Mouse (Mus musculus) kidney, adult 2 months (tissue): ENCODE data around the gene Mex3a. TPM values are rescaled to one million over a fixed set of nuclear protein-coding genes. Genes with fewer than 3 reads are reported as not detected.

ENCODE experiments used
- DNase-seq: peaks from one replicate; pipeline ENCODE4 v3.0.0; 2021
- H3K27ac ChIP-seq: fragments of 200-500 bp; 2 replicates; pipeline ENCODE4 v1.5.1; 2012; ENCODE audit warnings: low read depth, low read length, control low read depth, inconsistent platforms; ENCODE audit not compliant: insufficient read depth
- H3K27me3 ChIP-seq: fragments of 200-500 bp; replicated peaks from 2 replicates; pipeline ENCODE4 v1.6.1; 2012; ENCODE audit warnings: mild to moderate bottlenecking, moderate library complexity, low read length, inconsistent platforms; ENCODE audit not compliant: control insufficient read depth, insufficient read depth
- H3K36me3 ChIP-seq: fragments of 200-500 bp; 2 replicates; pipeline ENCODE4 v1.6.1; 2012; ENCODE audit warnings: mild to moderate bottlenecking, moderate library complexity, low read length, inconsistent platforms; ENCODE audit not compliant: control insufficient read depth, insufficient read depth
- H3K4me1 ChIP-seq: fragments of 200-500 bp; 2 replicates; pipeline ENCODE4 v1.6.1; 2011; ENCODE audit warnings: low read length; ENCODE audit not compliant: control insufficient read depth, insufficient read depth
- H3K4me3 ChIP-seq: fragments of 200-500 bp; 2 replicates; pipeline ENCODE4 v1.5.1; 2011; ENCODE audit warnings: mild to moderate bottlenecking, low read depth, low read length, control low read depth; ENCODE audit not compliant: insufficient read depth
- CTCF ChIP-seq: fragments of 200-500 bp; conservative IDR thresholded peaks from 2 replicates; pipeline ENCODE4 v1.5.1; 2011; ENCODE audit warnings: low read depth, mild to moderate bottlenecking, control low read depth, low read length, moderate library complexity, mixed read lengths; ENCODE audit not compliant: insufficient read depth, insufficient read length
- POLR2A ChIP-seq: fragments of 200-500 bp; IDR thresholded peaks from one replicate; pipeline ENCODE4 v1.6.1; 2011; ENCODE audit warnings: low read depth, low read length, control low read depth
- WGBS: fragments of 180-500 bp; shearing (Covaris S2); methylation state at CpG from one replicate; pipeline ENCODE4 v1.1.7; 2018; 5-methylcytosine and 5-hydroxymethylcytosine counted together
- polyA plus RNA-seq: library from polyadenylated mRNA; depleted of rRNA; stranded (reverse); fragments of >200 nt; gene quantifications from 2 replicates; pipeline ENCODE4 v1.2.3, GENCODE M21; 2012

Gene Mex3a
- polyA plus RNA-seq, 1 experiment, result 0.63 TPM

GRCm38 (mm10) chr3:88505765-88506164, 26.4 kb upstream of the Mex3a start:
- Histone ChIP-seq H3K4me3 (no peak overlapping the region), H3K27me3 (no peaks in the 10 kb centered on the region), H3K36me3 (no peaks in the 10 kb centered on the region), H3K27ac (no peak overlapping the region), H3K4me1 (peaks cover 25% of the 10 kb centered on the region)
- WGBS, result 70% methylated on average over 7 of the region's 7 CpGs
- no peak for TF ChIP-seq CTCF
- no peak for TF ChIP-seq POLR2A
- DNase-seq, result no peak

GRCm38 (mm10) chr3:88509250-88509649, 22.9 kb upstream of the Mex3a start:
- 58% methylated on average over 3 of the region's 3 CpGs for WGBS
- peak overlapping the region; percentile 65 for H3K27ac ChIP-seq

GRCm38 (mm10) chr3:88509692-88510420, 22.3 kb upstream of the Mex3a start, which contains the start of gene Lmna:
Lmna (minus strand) TSS chr3:88509956.
- Histone ChIP-seq H3K27me3 (no peaks in the 10 kb centered on the region), H3K27ac (peak within 1 kb of the TSS; percentile 65), H3K4me3 (peak within 1 kb of the TSS; percentile 57), H3K36me3 (no peaks in the 10 kb centered on the region), H3K4me1 (peaks cover 14% of the 10 kb centered on the region; the same call in 1 of the 2 replicates)
- under 1% methylated on average over 31 of the region's 31 CpGs for WGBS
- TF ChIP-seq POLR2A (no peak), CTCF (peak; percentile 53)
- peak; percentile 97 for DNase-seq

More at GRCm38 (mm10) chr3:88509250-88509649, 22.9 kb upstream of the Mex3a start:
- Histone ChIP-seq H3K27me3 (no peaks in the 10 kb centered on the region), H3K4me1 (peaks cover 14% of the 10 kb centered on the region; the same call in 1 of the 2 replicates), H3K4me3 (peak overlapping the region; percentile 57), H3K36me3 (no peaks in the 10 kb centered on the region)
- no peak for TF ChIP-seq POLR2A
- TF ChIP-seq CTCF, result no peak
- no peak for DNase-seq

- H3K4me3 ChIP-seq, result peak overlapping the region; percentile 57
- H3K4me1 ChIP-seq, result peaks cover 14% of the 10 kb centered on the region; the same call in 1 of the 2 replicates
- H3K36me3 ChIP-seq, result no peaks in the 10 kb centered on the region
- WGBS, result 51% methylated on average over 13 of the region's 13 CpGs
- no peak for DNase-seq
- H3K27me3 ChIP-seq, result no peaks in the 10 kb centered on the region
- peak overlapping the region; percentile 57 for H3K27ac ChIP-seq
- no peak for TF ChIP-seq CTCF
- no peak for TF ChIP-seq POLR2A
Observed at GRCm38 (mm10) chr3:88510421-88511289, 21.5 kb upstream of the Mex3a start.

- Histone ChIP-seq H3K36me3 (no peaks in the 10 kb centered on the region), H3K4me3 (no peak overlapping the region), H3K27me3 (no peaks in the 10 kb centered on the region), H3K4me1 (peaks cover 14% of the 10 kb centered on the region; the same call in 1 of the 2 replicates), H3K27ac (no peak overlapping the region)
- TF ChIP-seq CTCF, result no peak
- no peak for TF ChIP-seq POLR2A
- no peak for DNase-seq
- WGBS, result 50% methylated on average over 4 of the region's 4 CpGs
Observed at GRCm38 (mm10) chr3:88511559-88511958, 20.6 kb upstream of the Mex3a start.

GRCm38 (mm10) chr3:88512141-88512895, 19.9 kb upstream of the Mex3a start:
- DNase-seq, result peak; percentile 48

More at GRCm38 (mm10) chr3:88512141-88512895, 19.9 kb upstream of the Mex3a start:
- no peaks in the 10 kb centered on the region for H3K36me3 ChIP-seq
- no peak overlapping the region for H3K4me3 ChIP-seq
- no peak overlapping the region for H3K27ac ChIP-seq
- H3K27me3 ChIP-seq, result no peaks in the 10 kb centered on the region
- peaks cover 14% of the 10 kb centered on the region; the same call in 1 of the 2 replicates for H3K4me1 ChIP-seq
- 57% methylated on average over 6 of the region's 6 CpGs for WGBS
- TF ChIP-seq POLR2A (no peak), CTCF (no peak)
